Mouse (Mus musculus) embryonic fibroblast, embryonic 13.5 days (primary cell): ENCODE data around the gene Adgrg1. TPM values are rescaled to one million over a fixed set of nuclear protein-coding genes. Genes with fewer than 3 reads are reported as not detected.

ENCODE experiments used
- H3K27ac ChIP-seq: 2 replicates; pipeline ENCODE4 v1.5.1; 2012; ENCODE audit warnings: low read length, control low read depth, inconsistent platforms; ENCODE audit not compliant: insufficient read depth
- H3K4me1 ChIP-seq: 2 replicates; pipeline ENCODE4 v1.6.1; 2011; ENCODE audit warnings: low read length; ENCODE audit not compliant: control insufficient read depth, insufficient read depth
- H3K4me3 ChIP-seq: 2 replicates; pipeline ENCODE4 v1.5.1; 2011; ENCODE audit warnings: mild to moderate bottlenecking, control low read depth, low read length; ENCODE audit not compliant: insufficient read depth
- CTCF ChIP-seq: IDR thresholded peaks from 2 replicates; pipeline ENCODE4 v1.5.1; 2011; ENCODE audit warnings: mild to moderate bottlenecking, control low read depth, low read length, moderate library complexity, borderline replicate concordance; ENCODE audit not compliant: insufficient read depth
- POLR2A ChIP-seq: IDR thresholded peaks from 2 replicates; pipeline ENCODE4 v1.6.1; 2011; ENCODE audit warnings: low read depth, mild to moderate bottlenecking, control low read depth, low read length, moderate library complexity
- polyA plus RNA-seq: library from polyadenylated mRNA; stranded (reverse); fragments of >200 nt; gene quantifications from 2 replicates; pipeline ENCODE4 v1.2.4, GENCODE M21; 2011; ENCODE audit warnings: low read depth; ENCODE audit not compliant: missing spikeins, insufficient read length

Adgrg1 gene
- polyA plus RNA-seq, 1 experiment, result 3.1 TPM

- TF ChIP-seq CTCF (no peak), POLR2A (no peak)
- Histone ChIP-seq H3K27ac (no peak overlapping the region), H3K4me1 (no peaks in the 10 kb centered on the region), H3K4me3 (no peak overlapping the region)
Observed at GRCm38 (mm10) chr8:94994006-94994405, 19.5 kb downstream of the Adgrg1 start.

GRCm38 (mm10) chr8:94994510-94994909 lies 20.0 kb downstream of the Adgrg1 start:
- Histone ChIP-seq H3K4me3 (no peak overlapping the region), H3K4me1 (no peaks in the 10 kb centered on the region), H3K27ac (no peak overlapping the region)
- TF ChIP-seq CTCF, result no peak

GRCm38 (mm10) chr8:94995336-94995893 lies 20.9 kb downstream of the Adgrg1 start:
- Histone ChIP-seq H3K27ac (no peak overlapping the region), H3K4me1 (no peaks in the 10 kb centered on the region), H3K4me3 (no peak overlapping the region)
- TF ChIP-seq CTCF, result no peak

- no peaks in the 10 kb centered on the region for H3K4me1 ChIP-seq
- TF ChIP-seq CTCF, result no peak
- TF ChIP-seq POLR2A, result no peak
- no peak overlapping the region for H3K4me3 ChIP-seq
- H3K27ac ChIP-seq, result no peak overlapping the region
Observed at GRCm38 (mm10) chr8:94996037-94996436, 21.5 kb downstream of the Adgrg1 start.

GRCm38 (mm10) chr8:94996899-94997856 lies 22.6 kb downstream of the Adgrg1 start:
- H3K4me1 ChIP-seq, result no peaks in the 10 kb centered on the region
- no peak overlapping the region for H3K4me3 ChIP-seq
- TF ChIP-seq POLR2A (no peak), CTCF (no peak)
- no peak overlapping the region for H3K27ac ChIP-seq

GRCm38 (mm10) chr8:94997857-94998243 lies 23.3 kb downstream of the Adgrg1 start:
- Histone ChIP-seq H3K27ac (no peak overlapping the region), H3K4me3 (no peak overlapping the region), H3K4me1 (no peaks in the 10 kb centered on the region)
- TF ChIP-seq POLR2A (no peak), CTCF (no peak)

GRCm38 (mm10) chr8:94998431-94998830 lies 23.9 kb downstream of the Adgrg1 start:
- Histone ChIP-seq H3K27ac (no peak overlapping the region), H3K4me1 (no peaks in the 10 kb centered on the region), H3K4me3 (no peak overlapping the region)
- TF ChIP-seq POLR2A (no peak), CTCF (no peak)

- no peak overlapping the region for H3K4me3 ChIP-seq
- no peak overlapping the region for H3K27ac ChIP-seq
- TF ChIP-seq POLR2A (no peak), CTCF (no peak)
- H3K4me1 ChIP-seq, result no peaks in the 10 kb centered on the region
Observed at GRCm38 (mm10) chr8:94999004-94999403, 24.5 kb downstream of the Adgrg1 start.

- Histone ChIP-seq H3K4me1 (no peaks in the 10 kb centered on the region), H3K4me3 (no peak overlapping the region), H3K27ac (no peak overlapping the region)
- TF ChIP-seq POLR2A (no peak), CTCF (no peak)
Observed at GRCm38 (mm10) chr8:94999956-95000355, 25.4 kb downstream of the Adgrg1 start.

- Histone ChIP-seq H3K4me1 (no peaks in the 10 kb centered on the region), H3K4me3 (no peak overlapping the region), H3K27ac (no peak overlapping the region)
- no peak for TF ChIP-seq POLR2A
- TF ChIP-seq CTCF, result no peak
Observed at GRCm38 (mm10) chr8:95000684-95001083, 26.1 kb downstream of the Adgrg1 start.

GRCm38 (mm10) chr8:95001165-95001564 lies 26.6 kb downstream of the Adgrg1 start:
- TF ChIP-seq CTCF, result no peak
- no peak for TF ChIP-seq POLR2A
- Histone ChIP-seq H3K27ac (no peak overlapping the region), H3K4me3 (no peak overlapping the region), H3K4me1 (no peaks in the 10 kb centered on the region)
